Mouse (Mus musculus) megakaryocyte, embryonic 14.5 days (primary cell): Measurements from ENCODE around the gene Etl4. TPM values are rescaled to one million over a fixed set of nuclear protein-coding genes. Genes with fewer than 3 reads are reported as not detected.
"Not testable (repeated sequence)": the region's sequence is repeated elsewhere in the genome, so short reads cannot be mapped to it uniquely, and the experiment has no call there.

Experiments used
- H3K27me3 ChIP-seq: replicated peaks from 2 replicates; pipeline ENCODE3; 2012; ENCODE audit warnings: inconsistent platforms
- H3K36me3 ChIP-seq: replicated peaks from 2 replicates; pipeline ENCODE3; 2012; ENCODE audit warnings: low read length, inconsistent platforms, mixed read lengths
- H3K4me1 ChIP-seq: 2 replicates; pipeline ENCODE4 v1.6.1; 2012; ENCODE audit warnings: inconsistent platforms
- H3K4me3 ChIP-seq: replicated peaks from 2 replicates; pipeline ENCODE3; 2012; ENCODE audit warnings: moderate library complexity, mild to moderate bottlenecking, inconsistent platforms
- H3K9me3 ChIP-seq: 2 replicates; pipeline ENCODE4 v1.6.1; 2012; ENCODE audit warnings: inconsistent platforms
- FLI1 ChIP-seq: IDR thresholded peaks from 2 replicates; pipeline ENCODE4 v1.6.1; 2012; ENCODE audit warnings: low read length, inconsistent platforms, mixed read lengths
- GATA1 ChIP-seq: IDR thresholded peaks from 3 replicates; pipeline ENCODE4 v1.6.1; 2012; ENCODE audit warnings: mixed read lengths, low read length, inconsistent platforms, borderline replicate concordance
- polyA plus RNA-seq: library from polyadenylated mRNA; stranded (reverse); fragments of >175 nt; gene quantifications from 2 replicates; pipeline ENCODE4 v1.2.3, GENCODE M21; 2012; ENCODE audit warnings: low replicate concordance; ENCODE audit not compliant: insufficient read depth

Gene Etl4
- polyA plus RNA-seq, 1 experiment = 0.12 TPM

GRCm38 (mm10) chr2:20138426-20138825 is 228.8 kb downstream of the Etl4 start:
- Histone ChIP-seq H3K27me3 (no peaks in the 10 kb centered on the region), H3K9me3 (no peaks in the 10 kb centered on the region), H3K4me1 (no peaks in the 10 kb centered on the region), H3K36me3 (no peaks in the 10 kb centered on the region), H3K4me3 (no peak overlapping the region)
- TF ChIP-seq FLI1 (no peak), GATA1 (no peak)

DNA sequence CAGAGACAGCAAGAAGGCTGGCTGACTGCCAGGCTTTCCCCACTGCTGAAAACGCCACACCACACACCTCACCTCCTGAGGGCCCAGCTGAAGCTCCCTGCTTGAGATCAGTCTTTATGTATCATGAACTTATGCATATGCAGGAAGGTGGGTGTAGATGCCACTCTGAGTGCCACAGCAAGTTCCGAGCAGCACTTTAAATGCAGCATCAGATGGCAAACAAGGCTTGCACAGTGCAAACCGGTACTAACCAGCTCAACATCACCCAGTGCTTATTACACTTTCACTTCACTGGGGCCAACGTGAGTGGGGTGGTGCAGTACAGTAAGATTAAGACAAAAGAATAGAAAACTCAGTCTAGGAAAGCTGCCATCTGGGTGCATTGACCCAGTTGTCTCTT is 235.8 kb downstream of the Etl4 start:
- TF ChIP-seq GATA1 = no peak
- no peak for TF ChIP-seq FLI1
- Histone ChIP-seq H3K36me3 (no peaks in the 10 kb centered on the region), H3K9me3 (no peaks in the 10 kb centered on the region), H3K4me3 (no peak overlapping the region), H3K4me1 (no peaks in the 10 kb centered on the region), H3K27me3 (no peaks in the 10 kb centered on the region)

GRCm38 (mm10) chr2:20167073-20167472 is 257.5 kb downstream of the Etl4 start:
- H3K4me3 ChIP-seq = no peak overlapping the region
- peaks cover 9% of the 10 kb centered on the region for H3K9me3 ChIP-seq
- TF ChIP-seq GATA1 (no peak), FLI1 (no peak)
- no peaks in the 10 kb centered on the region for H3K36me3 ChIP-seq
- H3K27me3 ChIP-seq = no peaks in the 10 kb centered on the region
- H3K4me1 ChIP-seq = no peaks in the 10 kb centered on the region

GRCm38 (mm10) chr2:20167566-20167965 is 258.0 kb downstream of the Etl4 start:
- no peaks in the 10 kb centered on the region for H3K4me1 ChIP-seq
- H3K27me3 ChIP-seq = no peaks in the 10 kb centered on the region
- peaks cover 9% of the 10 kb centered on the region for H3K9me3 ChIP-seq
- TF ChIP-seq FLI1 (no peak), GATA1 (no peak)
- H3K4me3 ChIP-seq = no peak overlapping the region
- H3K36me3 ChIP-seq = no peaks in the 10 kb centered on the region

DNA sequence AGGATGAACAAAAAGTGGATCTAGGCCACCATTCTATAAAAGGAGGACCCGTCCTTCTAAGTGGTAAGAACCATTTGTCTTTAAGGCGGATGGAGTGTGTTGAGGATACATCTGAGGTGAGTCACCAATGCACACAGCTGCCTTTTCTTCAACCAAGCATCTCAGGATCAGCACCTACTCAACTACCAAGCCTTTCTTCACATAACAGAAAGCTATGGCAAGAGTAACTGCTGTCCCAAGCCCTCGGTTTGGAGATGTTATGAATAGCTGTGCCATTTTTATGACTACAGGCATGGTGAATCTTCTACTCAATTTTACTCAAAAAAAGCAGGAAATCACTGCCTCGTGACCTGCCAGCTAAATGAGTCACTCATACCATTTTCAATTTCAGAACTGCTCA is 258.6 kb downstream of the Etl4 start:
- TF ChIP-seq FLI1 (no peak), GATA1 (no peak)
- no peaks in the 10 kb centered on the region for H3K4me1 ChIP-seq
- H3K9me3 ChIP-seq = peaks cover 9% of the 10 kb centered on the region

GRCm38 (mm10) chr2:20176456-20177184 is 267.0 kb downstream of the Etl4 start:
- not testable (repeated sequence) for H3K4me3 ChIP-seq, H3K4me1 ChIP-seq, H3K9me3 ChIP-seq, H3K27me3 ChIP-seq, H3K36me3 ChIP-seq

More for the DNA sequence above, 258.6 kb downstream of the Etl4 start:
- Histone ChIP-seq H3K4me3 (no peak overlapping the region), H3K36me3 (no peaks in the 10 kb centered on the region), H3K27me3 (no peaks in the 10 kb centered on the region)

GRCm38 (mm10) chr2:20177236-20177635 is 267.7 kb downstream of the Etl4 start:
- H3K27me3 ChIP-seq, H3K9me3 ChIP-seq, H3K36me3 ChIP-seq, H3K4me3 ChIP-seq, H3K4me1 ChIP-seq: not testable (repeated sequence)

DNA sequence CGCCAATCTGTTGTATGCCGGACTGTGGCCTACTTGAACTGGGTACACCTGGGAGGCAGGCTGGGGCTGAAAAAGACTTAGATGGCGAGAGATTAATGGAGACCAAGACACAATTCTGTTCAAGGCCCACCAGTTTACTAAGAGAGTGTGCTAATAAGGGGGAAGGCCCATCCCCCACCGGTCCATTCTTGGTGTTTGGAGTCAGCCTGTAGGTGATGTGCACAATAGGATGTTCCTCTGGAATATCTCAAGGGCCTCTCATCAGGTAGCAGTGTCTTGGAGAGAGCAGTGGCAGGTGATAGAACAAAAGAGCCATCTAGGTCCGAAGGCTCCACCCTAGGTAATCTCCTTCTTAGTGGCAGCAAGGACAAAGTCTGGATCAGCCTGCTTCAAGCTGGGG is 271.0 kb downstream of the Etl4 start:
- not testable (repeated sequence) for H3K4me3 ChIP-seq, H3K27me3 ChIP-seq, H3K4me1 ChIP-seq, H3K36me3 ChIP-seq, H3K9me3 ChIP-seq

GRCm38 (mm10) chr2:20187223-20187622 is 277.6 kb downstream of the Etl4 start:
- not testable (repeated sequence) for H3K4me1 ChIP-seq, H3K9me3 ChIP-seq, H3K27me3 ChIP-seq, H3K36me3 ChIP-seq, H3K4me3 ChIP-seq

DNA sequence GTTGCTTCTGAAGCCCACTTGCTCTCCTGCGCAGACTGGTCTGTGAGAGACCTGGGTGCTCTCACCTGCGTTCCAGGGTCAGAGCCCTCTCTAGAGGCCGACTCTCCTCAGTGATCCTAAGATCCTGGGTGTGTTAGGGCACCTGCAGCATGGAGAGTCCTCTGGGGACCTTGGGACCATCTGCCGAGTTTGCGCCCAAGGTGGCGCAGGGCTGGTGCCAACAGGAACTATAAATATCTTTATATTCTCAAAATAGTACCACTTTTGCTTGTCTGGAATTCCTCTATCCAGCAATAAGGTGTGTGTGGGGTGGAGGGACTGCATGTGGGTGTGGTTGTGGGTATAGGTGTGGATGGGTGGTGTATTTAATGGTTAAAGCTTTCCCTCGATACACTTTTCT is 293.4 kb downstream of the Etl4 start:
- H3K36me3 ChIP-seq = no peaks in the 10 kb centered on the region
- H3K9me3 ChIP-seq = peaks cover 6% of the 10 kb centered on the region
- TF ChIP-seq FLI1 (no peak), GATA1 (no peak)
- no peak overlapping the region for H3K4me3 ChIP-seq
- no peaks in the 10 kb centered on the region for H3K27me3 ChIP-seq
- no peaks in the 10 kb centered on the region for H3K4me1 ChIP-seq

DNA sequence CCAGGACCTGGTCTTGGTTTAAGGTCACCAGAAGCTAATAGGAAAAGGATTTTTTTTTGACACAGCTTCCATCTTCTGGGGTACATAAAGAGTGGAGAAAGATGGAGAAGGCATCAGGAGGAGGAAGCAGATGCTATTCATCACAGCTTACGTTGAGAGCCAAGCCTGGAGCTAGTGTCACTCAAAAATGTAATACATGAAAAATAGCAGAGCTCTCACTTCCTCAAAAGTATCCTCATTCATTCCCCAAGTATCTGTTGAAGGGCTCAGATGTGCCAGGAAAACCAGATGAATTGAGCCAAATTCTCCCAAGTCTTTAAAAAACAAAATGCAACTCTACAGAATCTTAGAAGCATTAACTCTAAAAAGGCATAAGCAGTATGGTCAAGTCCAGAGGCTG is 297.1 kb downstream of the Etl4 start:
- Histone ChIP-seq H3K9me3 (peaks cover 6% of the 10 kb centered on the region), H3K36me3 (no peaks in the 10 kb centered on the region), H3K27me3 (no peaks in the 10 kb centered on the region), H3K4me3 (no peak overlapping the region), H3K4me1 (no peaks in the 10 kb centered on the region)
- TF ChIP-seq GATA1 (no peak), FLI1 (no peak)
